Mouse (Mus musculus) activated CD4-positive, CD25-positive, alpha-beta regulatory T cell, adult 4 months (primary cell): ENCODE data around the gene Nos1ap. TPM values are rescaled to one million over a fixed set of nuclear protein-coding genes. Genes with fewer than 3 reads are reported as not detected.

Source experiments
- ATAC-seq: one replicate; pipeline ENCODE4 v1.8.0; 2017
- polyA plus RNA-seq, 2 experiments: library from polyadenylated mRNA; unstranded; fragments of 100-300 nt; shearing (Covaris generic); gene quantifications; one replicate each; pipeline ENCODE4 v1.2.1; 2017

The Nos1ap gene
- polyA plus RNA-seq, 2 experiments from 2014 or later, result not detected

- ATAC-seq, result no peak
These were observed 319.4 kb downstream of the Nos1ap start for GRCm38 (mm10) chr1:170270281-170270680.

GRCm38 (mm10) chr1:170255560-170255910 is 334.1 kb downstream of the Nos1ap start:
- peak; percentile 98 for ATAC-seq

GRCm38 (mm10) chr1:170254893-170255559 is 334.6 kb downstream of the Nos1ap start:
- ATAC-seq, result no peak

Other genes starting within 250 kb of the Nos1ap start
- not detected for gene Olfml2b, start 54.7 kb upstream of the Nos1ap start, polyA plus RNA-seq